Mouse (Mus musculus) midbrain, embryonic 14.5 days (tissue): ENCODE data around the gene Ehd1. TPM values are rescaled to one million over a fixed set of nuclear protein-coding genes. Genes with fewer than 3 reads are reported as not detected.

Experiments
- ATAC-seq: fragments of 200-750 bp; cut with Nextera tagmentation; 2 replicates; pipeline ENCODE4 v1.8.0; 2017; ENCODE audit warnings: moderate number of reproducible peaks, moderate library complexity; ENCODE audit not compliant: low FRiP score, low TSS enrichment
- DNase-seq: peaks from one replicate; pipeline ENCODE4 v3.0.0-alpha.2; 2015
- H3K27ac ChIP-seq: fragments of 300-500 bp; sonication (generic); replicated peaks from 2 replicates; pipeline ENCODE4 v1.5.1; 2014; ENCODE audit warnings: mild to moderate bottlenecking, low read depth, low read length, moderate library complexity
- H3K27me3 ChIP-seq: fragments of 300-500 bp; sonication (generic); 2 replicates; pipeline ENCODE4 v1.6.1; 2014; ENCODE audit warnings: low read length, control low read depth, mixed read lengths; ENCODE audit not compliant: control insufficient read depth, insufficient read depth
- H3K36me3 ChIP-seq: fragments of 300-500 bp; sonication (generic); 2 replicates; pipeline ENCODE4 v1.6.1; 2014; ENCODE audit warnings: low read length, control low read depth; ENCODE audit not compliant: control insufficient read depth, insufficient read depth
- H3K4me1 ChIP-seq: fragments of 300-500 bp; sonication (generic); 2 replicates; pipeline ENCODE4 v1.6.1; 2014; ENCODE audit warnings: mild to moderate bottlenecking, antibody characterized with exemption, low read length, control low read depth; ENCODE audit not compliant: control insufficient read depth, insufficient read depth
- H3K4me2 ChIP-seq: fragments of 300-500 bp; sonication (generic); 2 replicates; pipeline ENCODE4 v1.6.1; 2014; ENCODE audit warnings: mild to moderate bottlenecking, low read length, moderate library complexity
- H3K4me3 ChIP-seq: fragments of 300-500 bp; sonication (generic); replicated peaks from 2 replicates; pipeline ENCODE4 v1.5.1; 2014; ENCODE audit warnings: low read depth, low read length
- H3K9ac ChIP-seq: fragments of 300-500 bp; sonication (generic); replicated peaks from 2 replicates; pipeline ENCODE4 v1.6.1; 2014; ENCODE audit warnings: mild to moderate bottlenecking, low read length, moderate library complexity
- H3K9me3 ChIP-seq: fragments of 300-500 bp; sonication (generic); 2 replicates; pipeline ENCODE4 v1.6.1; 2016; ENCODE audit warnings: low read length, control low read depth, mixed read lengths; ENCODE audit not compliant: control insufficient read depth
- WGBS: fragments of 180-500 bp; shearing (Covaris S2); extraction: QIAGEN DNeasy Blood & Tissue Kit; methylation state at CpG from one replicate; pipeline ENCODE4 v1.1.7; 2014; 5-methylcytosine and 5-hydroxymethylcytosine counted together
- polyA plus RNA-seq: library from polyadenylated mRNA; unstranded; fragments of >200 nt; fragmentation: Nextera tagmentation; extraction: Ambion mirVana; gene quantifications from 2 replicates; pipeline ENCODE4 v1.2.1, GENCODE M21; 2014

The Ehd1 gene
- polyA plus RNA-seq, 1 experiment from 2014 or later = 75.0 TPM

GRCm38 (mm10) chr19:6236053-6236441 lies 40.5 kb upstream of the Ehd1 start:
- H3K36me3 ChIP-seq = peaks cover 30% of the 10 kb centered on the region
- DNase-seq (peak; percentile 96), ATAC-seq (peak; percentile 89)
- no peaks in the 10 kb centered on the region for H3K9me3 ChIP-seq
- peaks cover 16% of the 10 kb centered on the region for H3K4me1 ChIP-seq
- no peaks in the 10 kb centered on the region for H3K27me3 ChIP-seq
- peak overlapping the region; percentile 91 for H3K4me3 ChIP-seq
- H3K9ac ChIP-seq = peak overlapping the region; percentile 88; the same call in 1 of the 2 replicates
- peak overlapping the region; percentile 97 for H3K4me2 ChIP-seq
- 0% methylated on average over 9 of the region's 9 CpGs for WGBS
- peak overlapping the region; percentile 91 for H3K27ac ChIP-seq

DNA sequence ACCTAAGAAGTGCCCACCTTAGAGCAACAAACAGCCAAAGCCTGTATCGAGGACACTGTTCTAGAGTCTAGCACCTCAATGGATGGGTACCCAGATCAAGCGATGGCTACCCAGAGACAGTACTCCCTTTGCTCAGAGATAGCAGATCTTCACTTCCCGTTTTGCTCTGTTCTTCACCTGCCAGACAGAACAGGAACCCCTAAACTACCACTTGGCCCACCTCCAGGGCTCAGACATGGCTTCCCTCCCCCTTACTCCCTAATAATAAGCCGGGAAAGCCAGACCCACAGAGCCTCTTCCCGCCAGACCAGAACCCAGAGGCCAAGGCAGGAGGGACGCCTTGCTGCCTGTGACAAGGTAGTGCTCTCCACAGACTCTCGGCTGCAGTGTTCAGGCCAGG lies 39.7 kb upstream of the Ehd1 start:
- WGBS = 69% methylated on average over 7 of the region's 7 CpGs
- peaks cover 16% of the 10 kb centered on the region for H3K4me1 ChIP-seq
- DNase-seq (no peak), ATAC-seq (no peak)
- H3K27me3 ChIP-seq = no peaks in the 10 kb centered on the region
- H3K4me2 ChIP-seq = no peak overlapping the region
- H3K9ac ChIP-seq = no peak overlapping the region
- no peak overlapping the region for H3K27ac ChIP-seq
- no peaks in the 10 kb centered on the region for H3K9me3 ChIP-seq
- H3K36me3 ChIP-seq = peaks cover 22% of the 10 kb centered on the region
- H3K4me3 ChIP-seq = no peak overlapping the region

DNA sequence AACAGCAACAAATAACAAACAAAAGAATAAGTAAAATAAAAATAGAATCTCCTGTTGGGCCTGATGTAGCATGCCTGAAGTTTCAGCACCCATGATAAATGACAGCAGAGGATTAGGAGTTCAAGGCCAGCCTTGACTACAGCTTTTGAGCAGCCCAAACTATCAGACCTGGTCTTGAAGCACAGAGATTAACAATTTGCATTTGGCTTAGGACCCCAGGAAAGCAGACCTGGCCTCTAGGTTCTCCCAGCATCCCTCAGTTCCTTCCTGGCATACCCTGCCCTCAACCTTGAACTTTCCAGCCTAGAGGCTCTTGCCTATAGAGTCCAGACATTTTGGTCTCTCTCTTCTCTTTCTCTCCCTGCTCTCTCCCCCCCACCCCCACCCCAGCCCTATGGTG lies 37.8 kb upstream of the Ehd1 start:
- Histone ChIP-seq H3K9ac (no peak overlapping the region), H3K4me3 (no peak overlapping the region), H3K9me3 (no peaks in the 10 kb centered on the region), H3K27ac (no peak overlapping the region), H3K4me1 (peaks cover 26% of the 10 kb centered on the region), H3K4me2 (no peak overlapping the region), H3K36me3 (peaks cover 4% of the 10 kb centered on the region; the same call in 1 of the 2 replicates), H3K27me3 (no peaks in the 10 kb centered on the region)
- DNase-seq (no peak), ATAC-seq (no peak)

DNA sequence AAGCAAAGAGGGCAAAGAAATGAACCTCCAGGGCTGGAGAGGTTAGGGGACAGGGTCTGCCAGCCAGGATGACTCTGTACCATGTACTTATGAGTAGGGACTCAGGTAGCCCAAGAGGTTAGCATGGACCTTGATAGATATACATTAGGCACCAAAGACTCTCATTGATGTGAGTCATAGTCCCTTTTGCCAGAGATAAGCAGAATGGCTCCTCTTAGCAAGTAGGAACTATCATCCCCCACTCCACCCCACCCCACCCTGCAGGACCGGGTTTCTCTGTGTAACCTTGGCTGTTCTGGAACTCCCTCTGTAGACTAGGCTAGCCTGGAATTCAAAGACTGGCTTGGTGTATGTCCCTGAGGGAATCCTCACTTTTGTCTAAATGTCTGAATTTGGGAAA lies 36.4 kb upstream of the Ehd1 start:
- no peak overlapping the region for H3K9ac ChIP-seq
- H3K27ac ChIP-seq = no peak overlapping the region
- peaks cover 16% of the 10 kb centered on the region for H3K4me1 ChIP-seq
- peaks cover 12% of the 10 kb centered on the region for H3K36me3 ChIP-seq
- no peak overlapping the region for H3K4me2 ChIP-seq
- H3K27me3 ChIP-seq = no peaks in the 10 kb centered on the region
- WGBS = 75% methylated on average over 1 of the region's 1 CpGs
- no peak for DNase-seq
- H3K9me3 ChIP-seq = no peaks in the 10 kb centered on the region
- H3K4me3 ChIP-seq = no peak overlapping the region
- ATAC-seq = no peak

GRCm38 (mm10) chr19:6240725-6241124 lies 35.8 kb upstream of the Ehd1 start:
- peaks cover 15% of the 10 kb centered on the region for H3K4me1 ChIP-seq

GRCm38 (mm10) chr19:6241274-6242107 lies 35.0 kb upstream of the Ehd1 start, which contains the start of gene Atg2a:
Atg2a (plus strand) TSS chr19:6241668.
- peak; percentile 94 for ATAC-seq
- H3K4me3 ChIP-seq = peak within 1 kb of the TSS; percentile 78
- under 1% methylated on average over 55 of the region's 55 CpGs for WGBS

More at GRCm38 (mm10) chr19:6240725-6241124, 35.8 kb upstream of the Ehd1 start:
- H3K27ac ChIP-seq = no peak overlapping the region
- peaks cover 16% of the 10 kb centered on the region for H3K36me3 ChIP-seq
- H3K4me3 ChIP-seq = no peak overlapping the region; the same call in 1 of the 2 replicates
- peak overlapping the region; percentile 7; the same call in 1 of the 2 replicates for H3K4me2 ChIP-seq
- H3K9me3 ChIP-seq = no peaks in the 10 kb centered on the region
- H3K9ac ChIP-seq = no peak overlapping the region
- ATAC-seq (no peak), DNase-seq (no peak)
- WGBS = 33% methylated on average over 5 of the region's 5 CpGs
- no peaks in the 10 kb centered on the region for H3K27me3 ChIP-seq

DNA sequence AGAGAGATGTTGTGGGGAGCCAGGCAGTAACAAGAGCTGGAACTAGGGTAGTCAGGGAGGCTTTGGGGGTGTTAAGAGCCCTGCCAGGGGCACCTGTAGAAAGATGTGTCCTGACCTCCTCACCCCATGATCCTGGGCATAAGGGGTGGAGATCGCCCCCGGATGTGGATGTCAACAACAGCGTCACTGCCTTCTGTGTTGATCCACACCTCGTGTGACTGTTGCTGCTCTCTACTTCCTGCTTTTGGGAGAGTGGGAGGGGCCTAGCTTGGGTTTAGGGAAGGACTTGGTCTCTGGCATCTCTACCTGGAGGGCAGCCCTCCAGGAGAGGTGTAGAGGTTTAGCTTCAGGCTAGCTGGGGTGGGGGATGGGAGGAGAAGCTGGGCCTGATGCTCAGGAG lies 34.2 kb upstream of the Ehd1 start:
- Histone ChIP-seq H3K4me1 (peaks cover 11% of the 10 kb centered on the region), H3K4me3 (peak overlapping the region; percentile 78), H3K4me2 (peak overlapping the region; percentile 88), H3K9ac (peak overlapping the region; percentile 89), H3K9me3 (no peaks in the 10 kb centered on the region), H3K27me3 (no peaks in the 10 kb centered on the region), H3K36me3 (peaks cover 31% of the 10 kb centered on the region), H3K27ac (peak overlapping the region; percentile 61; the same call in 1 of the 2 replicates)
- ATAC-seq = no peak
- WGBS = 2% methylated on average over 4 of the region's 4 CpGs
- DNase-seq = peak; percentile 9

More at GRCm38 (mm10) chr19:6241274-6242107, 35.0 kb upstream of the Ehd1 start, which contains the start of gene Atg2a:
- Histone ChIP-seq H3K9ac (peak within 1 kb of the TSS; percentile 89), H3K4me1 (peaks cover 11% of the 10 kb centered on the region), H3K27me3 (no peaks in the 10 kb centered on the region), H3K9me3 (no peaks in the 10 kb centered on the region), H3K27ac (peak within 1 kb of the TSS; percentile 61), H3K36me3 (peaks cover 23% of the 10 kb centered on the region), H3K4me2 (peak within 1 kb of the TSS; percentile 88)
- peak; percentile 99 for DNase-seq

DNA sequence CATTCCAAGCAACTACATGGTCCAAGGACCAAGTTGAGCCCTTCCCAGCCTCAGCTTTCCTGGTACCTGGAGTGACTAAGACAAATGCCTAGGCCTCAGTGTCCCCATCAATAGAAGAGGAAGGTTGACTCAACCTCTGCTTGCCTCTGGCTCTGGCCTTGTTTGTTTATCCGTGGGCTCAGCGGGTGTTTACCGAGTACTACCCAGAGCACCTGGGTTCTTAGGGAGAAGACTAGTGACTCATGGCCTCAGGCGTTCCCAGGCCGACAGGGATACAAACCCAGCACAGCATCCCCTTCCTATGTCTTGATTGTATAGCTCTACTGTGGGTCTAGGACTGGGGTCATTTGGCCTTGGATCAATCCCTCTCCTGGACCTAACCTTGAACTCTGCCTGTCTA lies 33.3 kb upstream of the Ehd1 start:
- 80% methylated on average over 5 of the region's 5 CpGs for WGBS
- no peaks in the 10 kb centered on the region for H3K27me3 ChIP-seq
- H3K4me2 ChIP-seq = no peak overlapping the region
- peaks cover 11% of the 10 kb centered on the region for H3K4me1 ChIP-seq
- H3K9me3 ChIP-seq = no peaks in the 10 kb centered on the region
- H3K27ac ChIP-seq = no peak overlapping the region
- H3K9ac ChIP-seq = no peak overlapping the region
- H3K36me3 ChIP-seq = peaks cover 40% of the 10 kb centered on the region
- ATAC-seq (no peak), DNase-seq (no peak)
- no peak overlapping the region for H3K4me3 ChIP-seq

- Histone ChIP-seq H3K9me3 (no peaks in the 10 kb centered on the region), H3K4me2 (no peak overlapping the region), H3K4me1 (peaks cover 11% of the 10 kb centered on the region), H3K27ac (no peak overlapping the region), H3K27me3 (no peaks in the 10 kb centered on the region), H3K36me3 (peaks cover 55% of the 10 kb centered on the region), H3K4me3 (no peak overlapping the region), H3K9ac (no peak overlapping the region)
- ATAC-seq = no peak
- 86% methylated on average over 1 of the region's 1 CpGs for WGBS
- DNase-seq = no peak
These were observed 30.7 kb upstream of the Ehd1 start for GRCm38 (mm10) chr19:6245806-6246205.
